Mouse (Mus musculus): ENCODE results near the gene Grip1. TPM values are rescaled to one million over a fixed set of nuclear protein-coding genes. Genes with fewer than 3 reads are reported as not detected.

Grip1 gene
- polyA plus RNA-seq, 1 experiment: 0.13 TPM

GRCm38 (mm10) chr10:119804423-119804814 is 350.8 kb downstream of the Grip1 start:
- Histone ChIP-seq H3K36me3 (ENCODE audit: control insufficient read depth, insufficient read depth, low read length) (no peaks in the 10 kb centered on the region), H3K4me1 (ENCODE audit: control insufficient read depth, insufficient read depth, insufficient read length, low read length) (no peaks in the 10 kb centered on the region), H3K27me3 (ENCODE audit: control insufficient read depth, insufficient read depth, low read length) (no peaks in the 10 kb centered on the region), H3K27ac (ENCODE audit: insufficient read depth, low read depth, low read length) (no peak overlapping the region), H3K4me3 (ENCODE audit: low read depth, low read length) (no peak overlapping the region)
- WGBS: 81% methylated on average over 9 of the region's 9 CpGs
- TF ChIP-seq POLR2A (IDR thresholded peaks at IDR 0.05; ENCODE audit: low read depth, low read length): no peak
- TF ChIP-seq CTCF (IDR thresholded peaks at IDR 0.05; ENCODE audit: extremely low read depth, insufficient read length, insufficient replicate concordance, low read depth, low read length): no peak

- H3K36me3 ChIP-seq (ENCODE audit: control insufficient read depth, insufficient read depth, low read length): no peaks in the 10 kb centered on the region
- TF ChIP-seq POLR2A (IDR thresholded peaks at IDR 0.05; ENCODE audit: low read depth, low read length): no peak
- 82% methylated on average over 7 of the region's 7 CpGs for WGBS
- no peak overlapping the region for H3K27ac ChIP-seq (ENCODE audit: insufficient read depth, low read depth, low read length)
- no peaks in the 10 kb centered on the region for H3K27me3 ChIP-seq (ENCODE audit: control insufficient read depth, insufficient read depth, low read length)
- H3K4me3 ChIP-seq (ENCODE audit: low read depth, low read length): no peak overlapping the region
- no peaks in the 10 kb centered on the region for H3K4me1 ChIP-seq (ENCODE audit: control insufficient read depth, insufficient read depth, insufficient read length, low read length)
These were observed 351.5 kb downstream of the Grip1 start for GRCm38 (mm10) chr10:119805082-119805481.

GRCm38 (mm10) chr10:119806151-119806550 is 352.5 kb downstream of the Grip1 start:
- Histone ChIP-seq H3K36me3 (ENCODE audit: control insufficient read depth, insufficient read depth, low read length) (no peaks in the 10 kb centered on the region), H3K4me3 (ENCODE audit: low read depth, low read length) (no peak overlapping the region), H3K27me3 (ENCODE audit: control insufficient read depth, insufficient read depth, low read length) (no peaks in the 10 kb centered on the region), H3K27ac (ENCODE audit: insufficient read depth, low read depth, low read length) (no peak overlapping the region), H3K4me1 (ENCODE audit: control insufficient read depth, insufficient read depth, insufficient read length, low read length) (no peaks in the 10 kb centered on the region)
- no peak for TF ChIP-seq CTCF (IDR thresholded peaks at IDR 0.05; ENCODE audit: extremely low read depth, insufficient read length, insufficient replicate concordance, low read depth, low read length)
- no peak for TF ChIP-seq POLR2A (IDR thresholded peaks at IDR 0.05; ENCODE audit: low read depth, low read length)
- WGBS: 50% methylated on average over 8 of the region's 8 CpGs

- 85% methylated on average over 5 of the region's 5 CpGs for WGBS
- H3K27ac ChIP-seq (ENCODE audit: insufficient read depth, low read depth, low read length): no peak overlapping the region
- TF ChIP-seq CTCF (IDR thresholded peaks at IDR 0.05; ENCODE audit: extremely low read depth, insufficient read length, insufficient replicate concordance, low read depth, low read length) (no peak), POLR2A (IDR thresholded peaks at IDR 0.05; ENCODE audit: low read depth, low read length) (no peak)
- no peak overlapping the region for H3K4me3 ChIP-seq (ENCODE audit: low read depth, low read length)
- no peaks in the 10 kb centered on the region for H3K36me3 ChIP-seq (ENCODE audit: control insufficient read depth, insufficient read depth, low read length)
- H3K4me1 ChIP-seq (ENCODE audit: control insufficient read depth, insufficient read depth, insufficient read length, low read length): no peaks in the 10 kb centered on the region
- no peaks in the 10 kb centered on the region for H3K27me3 ChIP-seq (ENCODE audit: control insufficient read depth, insufficient read depth, low read length)
These were observed 354.8 kb downstream of the Grip1 start for GRCm38 (mm10) chr10:119808384-119808783.

GRCm38 (mm10) chr10:119814087-119814486 is 360.5 kb downstream of the Grip1 start:
- no peak overlapping the region for H3K4me3 ChIP-seq (ENCODE audit: low read depth, low read length)
- no peaks in the 10 kb centered on the region for H3K4me1 ChIP-seq (ENCODE audit: control insufficient read depth, insufficient read depth, insufficient read length, low read length)
- TF ChIP-seq CTCF (IDR thresholded peaks at IDR 0.05; ENCODE audit: extremely low read depth, insufficient read length, insufficient replicate concordance, low read depth, low read length) (no peak), POLR2A (IDR thresholded peaks at IDR 0.05; ENCODE audit: low read depth, low read length) (no peak)
- no peak overlapping the region for H3K27ac ChIP-seq (ENCODE audit: insufficient read depth, low read depth, low read length)
- no peaks in the 10 kb centered on the region for H3K36me3 ChIP-seq (ENCODE audit: control insufficient read depth, insufficient read depth, low read length)
- 0 out of 2 replicates have a peak, but pooled peaks cover 1% of the 10 kb centered on the region for H3K27me3 ChIP-seq (ENCODE audit: control insufficient read depth, insufficient read depth, low read length)
- WGBS: 69% methylated on average over 4 of the region's 4 CpGs

- H3K4me3 ChIP-seq (ENCODE audit: low read depth, low read length): no peak overlapping the region
- no peaks in the 10 kb centered on the region for H3K36me3 ChIP-seq (ENCODE audit: control insufficient read depth, insufficient read depth, low read length)
- 66% methylated on average over 5 of the region's 5 CpGs for WGBS
- no peaks in the 10 kb centered on the region for H3K4me1 ChIP-seq (ENCODE audit: control insufficient read depth, insufficient read depth, insufficient read length, low read length)
- TF ChIP-seq CTCF (IDR thresholded peaks at IDR 0.05; ENCODE audit: extremely low read depth, insufficient read length, insufficient replicate concordance, low read depth, low read length) (no peak), POLR2A (IDR thresholded peaks at IDR 0.05; ENCODE audit: low read depth, low read length) (no peak)
- peaks cover 4% of the 10 kb centered on the region; the same call in 1 of the 2 replicates for H3K27me3 ChIP-seq (ENCODE audit: control insufficient read depth, insufficient read depth, low read length)
- no peak overlapping the region for H3K27ac ChIP-seq (ENCODE audit: insufficient read depth, low read depth, low read length)
These were observed 362.4 kb downstream of the Grip1 start for GRCm38 (mm10) chr10:119816001-119816400.

- Histone ChIP-seq H3K27me3 (ENCODE audit: control insufficient read depth, insufficient read depth, low read length) (peaks cover 4% of the 10 kb centered on the region; the same call in 1 of the 2 replicates), H3K4me1 (ENCODE audit: control insufficient read depth, insufficient read depth, insufficient read length, low read length) (no peaks in the 10 kb centered on the region), H3K27ac (ENCODE audit: insufficient read depth, low read depth, low read length) (no peak overlapping the region), H3K36me3 (ENCODE audit: control insufficient read depth, insufficient read depth, low read length) (no peaks in the 10 kb centered on the region), H3K4me3 (ENCODE audit: low read depth, low read length) (no peak overlapping the region)
- WGBS: 44% methylated on average over 5 of the region's 5 CpGs
- no peak for TF ChIP-seq POLR2A (IDR thresholded peaks at IDR 0.05; ENCODE audit: low read depth, low read length)
- TF ChIP-seq CTCF (IDR thresholded peaks at IDR 0.05; ENCODE audit: extremely low read depth, insufficient read length, insufficient replicate concordance, low read depth, low read length): no peak
These were observed 364.8 kb downstream of the Grip1 start for GRCm38 (mm10) chr10:119818381-119818780.
